Mouse (Mus musculus): ENCODE measurements around the gene Gm21776. TPM values are rescaled to one million over a fixed set of nuclear protein-coding genes. Genes with fewer than 3 reads are reported as not detected.

Gene Gm21776
- not detected in 2 replicates for polyA plus RNA-seq (2015; fragmentation: Nextera tagmentation; extraction: Ambion mirVana)

GRCm38 (mm10) chrY:76378362-76378761 is at the start of gene Gm21776:
Gene Gm21776 (plus strand): TSS chrY:76378662.

All from urinary bladder, postnatal 0 days (tissue).